Mouse (Mus musculus): ENCODE measurements around the gene Gal3st1. TPM values are rescaled to one million over a fixed set of nuclear protein-coding genes. Genes with fewer than 3 reads are reported as not detected.

The Gal3st1 gene
- polyA plus RNA-seq, 1 experiment from 2014 or later, result 1.3 TPM

- Histone ChIP-seq H3K9me3 (no peaks in the 10 kb centered on the region), H3K4me3 (no peak overlapping the region), H3K27me3 (ENCODE audit: insufficient read depth, poor library complexity, severe bottlenecking) (no peaks in the 10 kb centered on the region), H3K4me1 (replicated peaks) (no peaks in the 10 kb centered on the region), H3K27ac (no peak overlapping the region), H3K36me3 (no peaks in the 10 kb centered on the region)
- WGBS, result 93% methylated on average over 7 of the region's 7 CpGs
- no peak for DNase-seq (ENCODE audit: low spot score)
Measured at GRCm38 (mm10) chr11:4043081-4043480, 59.6 kb downstream of the Gal3st1 start.

- H3K9me3 ChIP-seq, result no peaks in the 10 kb centered on the region
- H3K4me3 ChIP-seq, result no peak overlapping the region
- H3K27ac ChIP-seq, result no peak overlapping the region
- H3K27me3 ChIP-seq (ENCODE audit: insufficient read depth, poor library complexity, severe bottlenecking), result no peaks in the 10 kb centered on the region
- no peak for DNase-seq (ENCODE audit: low spot score)
- WGBS, result 71% methylated on average over 5 of the region's 5 CpGs
- no peaks in the 10 kb centered on the region for H3K4me1 ChIP-seq (replicated peaks)
- H3K36me3 ChIP-seq, result no peaks in the 10 kb centered on the region
Measured at GRCm38 (mm10) chr11:4046526-4046925, 63.1 kb downstream of the Gal3st1 start.

GRCm38 (mm10) chr11:4047766-4048165 lies 64.3 kb downstream of the Gal3st1 start:
- 95% methylated on average over 2 of the region's 2 CpGs for WGBS
- Histone ChIP-seq H3K36me3 (no peaks in the 10 kb centered on the region), H3K27me3 (ENCODE audit: insufficient read depth, poor library complexity, severe bottlenecking) (no peaks in the 10 kb centered on the region), H3K9me3 (no peaks in the 10 kb centered on the region), H3K27ac (no peak overlapping the region), H3K4me1 (replicated peaks) (no peaks in the 10 kb centered on the region), H3K4me3 (no peak overlapping the region)
- no peak for DNase-seq (ENCODE audit: low spot score)

- H3K27me3 ChIP-seq (ENCODE audit: insufficient read depth, poor library complexity, severe bottlenecking), result no peaks in the 10 kb centered on the region
- WGBS, result 85% methylated on average over 6 of the region's 6 CpGs
- H3K4me3 ChIP-seq, result no peak overlapping the region
- H3K4me1 ChIP-seq (replicated peaks), result no peaks in the 10 kb centered on the region
- no peak overlapping the region for H3K27ac ChIP-seq
- H3K9me3 ChIP-seq, result no peaks in the 10 kb centered on the region
- DNase-seq (ENCODE audit: low spot score), result no peak
- H3K36me3 ChIP-seq, result no peaks in the 10 kb centered on the region
Measured at GRCm38 (mm10) chr11:4048438-4048837, 65.0 kb downstream of the Gal3st1 start.

Other genes with a start within 250 kb of the Gal3st1 start
- 1.0 and 2.5 TPM in 2 replicates for gene Osbp2, start 119.7 kb upstream of the Gal3st1 start, polyA plus RNA-seq (2016; fragmentation: Nextera tagmentation; extraction: Ambion mirVana)
- 1.2 and 1.8 TPM in 2 replicates for gene 4921536K21Rik, start 88.5 kb upstream of the Gal3st1 start, polyA plus RNA-seq (2016; fragmentation: Nextera tagmentation; extraction: Ambion mirVana)
- gene Dusp18, start 88.4 kb upstream of the Gal3st1 start, polyA plus RNA-seq (2016; fragmentation: Nextera tagmentation; extraction: Ambion mirVana), result 19.9 and 23.4 TPM in 2 replicates
- gene Slc35e4, start 69.0 kb upstream of the Gal3st1 start, polyA plus RNA-seq (2016; fragmentation: Nextera tagmentation; extraction: Ambion mirVana), result 5.4 and 6.8 TPM in 2 replicates
- gene Tcn2, start 51.5 kb upstream of the Gal3st1 start, polyA plus RNA-seq (2016; fragmentation: Nextera tagmentation; extraction: Ambion mirVana), result 31.6 and 34.7 TPM in 2 replicates
- gene Pes1, start 19.7 kb upstream of the Gal3st1 start, polyA plus RNA-seq (2016; fragmentation: Nextera tagmentation; extraction: Ambion mirVana), result 81.8 and 98.2 TPM in 2 replicates
- 0.13 and 0.22 TPM in 2 replicates for gene 4930556J24Rik, start 6.9 kb upstream of the Gal3st1 start, polyA plus RNA-seq (2016; fragmentation: Nextera tagmentation; extraction: Ambion mirVana)
- not detected in 2 replicates for gene Sec14l4, start 47.8 kb downstream of the Gal3st1 start, polyA plus RNA-seq (2016; fragmentation: Nextera tagmentation; extraction: Ambion mirVana)
- not detected in 2 replicates for gene Sec14l3, start 81.2 kb downstream of the Gal3st1 start, polyA plus RNA-seq (2016; fragmentation: Nextera tagmentation; extraction: Ambion mirVana)
- gene Mtfp1, start 111.8 kb downstream of the Gal3st1 start, polyA plus RNA-seq (2016; fragmentation: Nextera tagmentation; extraction: Ambion mirVana), result 8.7 and 9.9 TPM in 2 replicates
- 2.6 and 3.0 TPM in 2 replicates for gene Sec14l2, start 139.8 kb downstream of the Gal3st1 start, polyA plus RNA-seq (2016; fragmentation: Nextera tagmentation; extraction: Ambion mirVana)
- gene Rnf215, start 151.6 kb downstream of the Gal3st1 start, polyA plus RNA-seq (2016; fragmentation: Nextera tagmentation; extraction: Ambion mirVana), result 22.0 and 25.8 TPM in 2 replicates
- 7.8 and 8.5 TPM in 2 replicates for gene Ccdc157, start 176.7 kb downstream of the Gal3st1 start, polyA plus RNA-seq (2016; fragmentation: Nextera tagmentation; extraction: Ambion mirVana)
- gene Sf3a1, start 176.7 kb downstream of the Gal3st1 start, polyA plus RNA-seq (2016; fragmentation: Nextera tagmentation; extraction: Ambion mirVana), result 92.1 and 95.3 TPM in 2 replicates
- gene Tbc1d10a, start 203.2 kb downstream of the Gal3st1 start, polyA plus RNA-seq (2016; fragmentation: Nextera tagmentation; extraction: Ambion mirVana), result 29.4 and 32.3 TPM in 2 replicates
- 2.7 and 3.6 TPM in 2 replicates for gene Castor1, start 234.6 kb downstream of the Gal3st1 start, polyA plus RNA-seq (2016; fragmentation: Nextera tagmentation; extraction: Ambion mirVana)

All from hindbrain, embryonic 10.5 days (tissue).